Mouse (Mus musculus): ENCODE measurements at regions not wholly inside any gene's neighbourhood (a gene's known extent, or its start where the extent isn't known, plus 50 kb on each side); places are given as distances from the start of the nearest gene placed in this dataset.

DNA sequence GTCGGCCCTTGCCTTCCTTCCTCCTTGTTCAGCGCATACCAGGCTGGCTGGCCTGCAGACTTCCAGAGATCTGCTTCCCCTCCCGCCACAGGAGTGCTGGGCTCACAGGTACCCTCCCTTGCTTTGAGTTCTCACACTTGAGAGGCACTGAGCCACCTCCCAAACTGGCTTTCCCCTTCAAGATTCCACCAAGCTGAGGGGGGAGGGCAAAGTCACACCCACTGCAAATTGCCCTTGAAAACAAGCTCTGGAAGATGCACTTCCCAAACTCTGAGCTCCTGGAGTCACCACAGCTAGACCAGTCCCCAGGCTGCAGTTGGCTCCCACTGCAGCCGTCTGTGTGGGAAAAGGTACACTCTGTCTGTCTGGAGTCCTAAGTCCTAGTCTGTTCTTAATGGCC lies 142.1 kb upstream of the Slc22a12 start:
- ATAC-seq (ENCODE audit: insufficient number of reproducible peaks, low FRiP score, low TSS enrichment, low read depth) = no peak
- H3K9me3 ChIP-seq = no peaks in the 10 kb centered on the region
- H3K27me3 ChIP-seq = peaks cover 20% of the 10 kb centered on the region
- WGBS = 9% methylated on average over 4 of the region's 4 CpGs
- H3K4me3 ChIP-seq = no peak overlapping the region
- no peaks in the 10 kb centered on the region for H3K36me3 ChIP-seq
- H3K4me1 ChIP-seq = no peaks in the 10 kb centered on the region
- H3K9ac ChIP-seq = no peak overlapping the region
- H3K27ac ChIP-seq = no peak overlapping the region
- no peak overlapping the region for H3K4me2 ChIP-seq

DNA sequence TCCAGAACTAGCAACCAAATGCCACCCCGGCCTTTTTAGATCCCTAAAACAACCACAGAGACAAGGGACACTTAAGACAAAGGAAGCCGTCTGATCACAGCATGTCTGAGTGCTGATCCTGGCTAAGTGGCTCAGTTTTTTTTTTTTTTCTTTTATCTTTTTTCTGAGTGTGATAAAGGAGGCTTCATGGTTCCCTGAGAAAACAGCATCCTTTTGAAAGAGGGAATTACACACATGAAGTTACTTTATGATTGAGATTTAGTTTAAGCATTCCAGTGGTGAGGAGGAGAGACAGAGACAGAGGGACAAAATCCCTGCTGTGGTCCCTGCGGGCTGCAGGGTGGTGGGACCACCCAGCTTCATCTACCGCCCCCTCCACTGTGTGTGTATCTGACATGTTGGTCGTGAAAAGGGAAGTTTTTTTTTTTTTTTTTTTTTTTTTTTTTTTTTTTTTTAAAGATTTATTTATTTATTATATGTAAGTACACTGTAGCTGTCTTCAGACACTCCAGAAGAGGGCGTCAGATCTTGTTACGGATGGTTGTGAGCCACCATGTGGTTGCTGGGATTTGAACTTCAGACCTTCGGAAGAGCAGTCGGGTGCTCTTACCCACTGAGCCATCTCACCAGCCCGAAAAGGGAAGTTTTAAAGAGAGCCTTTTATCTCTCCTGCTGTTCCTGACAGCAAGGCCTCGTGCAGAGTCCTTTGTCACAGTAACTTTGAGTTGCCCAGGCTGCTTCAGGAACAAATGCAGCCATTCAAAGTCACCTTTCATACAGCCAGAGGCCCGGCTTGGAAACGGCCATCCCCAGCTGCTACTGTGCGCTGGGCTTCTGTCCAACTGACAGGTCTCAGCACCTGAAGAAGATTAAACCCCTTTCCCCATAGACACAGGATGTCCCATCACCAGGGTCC lies 136.8 kb upstream of the Slc22a12 start:
- Histone ChIP-seq H3K4me3 (no peak overlapping the region), H3K9ac (no peak overlapping the region), H3K36me3 (no peaks in the 10 kb centered on the region), H3K27me3 (0 out of 2 replicates have a peak, but pooled peaks cover 3% of the 10 kb centered on the region), H3K4me1 (no peaks in the 10 kb centered on the region), H3K27ac (no peak overlapping the region), H3K9me3 (no peaks in the 10 kb centered on the region), H3K4me2 (no peak overlapping the region)
- WGBS = 46% methylated on average over 12 of the region's 14 CpGs
- no peak for ATAC-seq (ENCODE audit: insufficient number of reproducible peaks, low FRiP score, low TSS enrichment, low read depth)

DNA sequence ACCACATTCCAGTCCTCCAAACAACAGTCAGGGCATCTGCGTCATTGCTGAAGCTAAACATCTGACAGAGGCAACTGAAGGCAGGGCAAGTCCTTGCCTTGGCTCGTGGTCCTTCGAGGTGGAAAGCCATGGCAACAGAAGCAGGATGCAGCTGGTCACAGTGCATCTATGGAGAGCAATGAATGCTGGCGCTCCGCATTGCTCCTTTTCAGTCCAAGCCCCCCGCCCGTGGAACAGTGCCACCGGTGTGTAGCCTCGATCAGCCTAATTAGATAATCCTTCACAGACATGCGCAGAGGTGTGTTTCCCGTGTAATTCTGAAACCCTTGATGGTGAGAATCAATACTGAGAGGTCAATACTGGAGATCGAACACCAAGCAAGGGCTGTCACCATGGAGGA lies 134.7 kb upstream of the Slc22a12 start:
- H3K36me3 ChIP-seq = no peaks in the 10 kb centered on the region
- no peaks in the 10 kb centered on the region for H3K9me3 ChIP-seq
- no peak for ATAC-seq (ENCODE audit: insufficient number of reproducible peaks, low FRiP score, low TSS enrichment, low read depth)
- H3K4me1 ChIP-seq = no peaks in the 10 kb centered on the region
- no peak overlapping the region for H3K27ac ChIP-seq
- H3K4me2 ChIP-seq = no peak overlapping the region
- 0 out of 2 replicates have a peak, but pooled peaks cover 3% of the 10 kb centered on the region for H3K27me3 ChIP-seq
- no peak overlapping the region for H3K4me3 ChIP-seq
- no peak overlapping the region for H3K9ac ChIP-seq
- 78% methylated on average over 12 of the region's 12 CpGs for WGBS

DNA sequence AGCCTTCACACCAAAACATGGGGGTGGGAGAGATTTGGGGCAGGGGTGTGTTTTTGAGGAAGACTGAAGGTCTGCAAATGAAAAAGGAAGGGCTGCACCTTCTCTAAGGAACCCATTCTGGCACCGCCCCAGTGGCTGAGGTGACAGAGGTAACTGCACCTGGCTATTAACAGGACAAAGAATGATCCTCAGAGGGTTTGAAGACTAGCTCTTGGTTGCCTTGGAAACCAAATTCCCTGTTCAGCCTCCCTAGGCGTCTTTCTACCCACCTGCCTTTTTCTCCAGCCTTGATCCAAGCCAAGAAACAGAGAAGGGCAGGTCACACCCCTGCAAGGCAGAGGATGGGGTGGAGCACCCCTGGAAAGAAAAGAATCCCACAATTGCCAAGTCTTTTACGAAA lies 132.8 kb upstream of the Slc22a12 start:
- H3K27ac ChIP-seq = no peak overlapping the region
- H3K36me3 ChIP-seq = no peaks in the 10 kb centered on the region
- no peak overlapping the region for H3K4me3 ChIP-seq
- no peak overlapping the region for H3K4me2 ChIP-seq
- ATAC-seq (ENCODE audit: insufficient number of reproducible peaks, low FRiP score, low TSS enrichment, low read depth) = no peak
- H3K9me3 ChIP-seq = no peaks in the 10 kb centered on the region
- WGBS = 45% methylated on average over 3 of the region's 3 CpGs
- no peaks in the 10 kb centered on the region for H3K4me1 ChIP-seq
- H3K27me3 ChIP-seq = 0 out of 2 replicates have a peak, but pooled peaks cover 3% of the 10 kb centered on the region
- H3K9ac ChIP-seq = no peak overlapping the region

DNA sequence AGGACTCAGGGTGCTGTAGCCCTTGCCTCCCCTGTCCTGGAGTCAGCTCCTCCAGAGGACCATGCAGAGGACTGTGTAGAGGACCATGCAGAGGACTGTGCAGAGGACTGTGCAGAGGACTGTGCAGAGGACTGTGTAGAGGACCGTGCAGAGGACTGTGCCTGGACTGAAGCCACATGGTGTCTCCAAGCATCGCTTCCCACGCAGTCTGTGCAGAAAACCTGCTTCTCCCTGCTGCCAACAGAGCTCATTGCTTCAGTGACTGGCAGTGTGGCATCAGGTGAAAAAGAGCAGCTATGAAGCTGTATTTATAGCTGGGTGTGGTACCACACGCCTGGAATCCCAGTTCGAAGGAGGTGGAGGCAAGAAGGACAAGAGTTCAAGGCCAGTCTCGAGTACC lies 128.9 kb upstream of the Slc22a12 start:
- H3K36me3 ChIP-seq = no peaks in the 10 kb centered on the region
- H3K4me2 ChIP-seq = no peak overlapping the region
- H3K4me1 ChIP-seq = no peaks in the 10 kb centered on the region
- no peak for ATAC-seq (ENCODE audit: insufficient number of reproducible peaks, low FRiP score, low TSS enrichment, low read depth)
- no peak overlapping the region for H3K4me3 ChIP-seq
- no peak overlapping the region for H3K9ac ChIP-seq
- H3K9me3 ChIP-seq = no peaks in the 10 kb centered on the region
- WGBS = 80% methylated on average over 6 of the region's 6 CpGs
- no peak overlapping the region for H3K27ac ChIP-seq
- H3K27me3 ChIP-seq = no peaks in the 10 kb centered on the region

DNA sequence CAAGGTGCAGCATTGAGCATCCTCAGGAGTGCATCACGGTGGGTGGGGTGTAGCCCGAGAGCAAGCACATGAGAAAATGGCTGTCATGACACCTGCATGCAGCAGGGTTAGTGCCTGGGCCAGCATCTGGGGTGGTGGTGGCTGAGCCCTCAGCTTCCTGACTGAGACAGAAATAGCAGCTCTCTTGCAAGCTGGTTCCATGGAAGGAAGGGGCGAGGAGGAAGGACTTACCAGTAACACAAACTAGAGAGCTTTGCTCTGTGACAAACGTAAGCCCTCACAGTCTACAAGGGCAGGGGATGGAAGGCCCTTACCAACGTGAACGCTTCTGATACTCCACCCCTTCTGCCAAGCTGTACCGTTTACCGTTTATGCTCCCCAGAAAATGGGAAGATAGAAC lies 127.0 kb upstream of the Slc22a12 start:
- no peak overlapping the region for H3K9ac ChIP-seq
- no peak overlapping the region for H3K27ac ChIP-seq
- H3K36me3 ChIP-seq = no peaks in the 10 kb centered on the region
- no peak overlapping the region for H3K4me2 ChIP-seq
- no peaks in the 10 kb centered on the region for H3K4me1 ChIP-seq
- no peak for ATAC-seq (ENCODE audit: insufficient number of reproducible peaks, low FRiP score, low TSS enrichment, low read depth)
- no peak overlapping the region for H3K4me3 ChIP-seq
- H3K9me3 ChIP-seq = no peaks in the 10 kb centered on the region
- WGBS = 74% methylated on average over 8 of the region's 8 CpGs
- H3K27me3 ChIP-seq = no peaks in the 10 kb centered on the region

DNA sequence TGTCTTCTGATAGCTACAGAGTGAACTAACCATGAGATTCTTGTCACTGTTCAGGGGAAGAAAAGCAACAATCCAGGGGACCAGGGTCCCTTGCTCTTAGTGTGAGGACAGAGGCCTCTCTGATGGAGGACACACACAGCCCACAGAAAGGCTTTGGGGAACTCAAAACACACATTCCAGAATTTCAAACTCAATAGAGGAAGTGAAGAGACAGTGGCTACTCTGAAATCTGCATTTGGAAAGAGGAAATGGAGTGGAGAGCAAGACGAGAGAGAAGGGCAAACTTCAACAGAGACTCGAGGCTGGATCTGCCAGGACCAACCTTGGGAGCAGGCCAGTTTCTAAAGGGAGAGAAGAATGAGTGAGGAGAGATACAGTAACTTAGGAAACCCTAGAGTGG lies 125.7 kb upstream of the Slc22a12 start:
- no peak overlapping the region for H3K9ac ChIP-seq
- no peak overlapping the region for H3K4me3 ChIP-seq
- no peak for ATAC-seq (ENCODE audit: insufficient number of reproducible peaks, low FRiP score, low TSS enrichment, low read depth)
- 0 out of 2 replicates have a peak, but pooled peaks cover 1% of the 10 kb centered on the region for H3K4me1 ChIP-seq
- no peaks in the 10 kb centered on the region for H3K27me3 ChIP-seq
- H3K36me3 ChIP-seq = no peaks in the 10 kb centered on the region
- no peaks in the 10 kb centered on the region for H3K9me3 ChIP-seq
- no peak overlapping the region for H3K27ac ChIP-seq
- 60% methylated on average over 2 of the region's 2 CpGs for WGBS
- H3K4me2 ChIP-seq = no peak overlapping the region

DNA sequence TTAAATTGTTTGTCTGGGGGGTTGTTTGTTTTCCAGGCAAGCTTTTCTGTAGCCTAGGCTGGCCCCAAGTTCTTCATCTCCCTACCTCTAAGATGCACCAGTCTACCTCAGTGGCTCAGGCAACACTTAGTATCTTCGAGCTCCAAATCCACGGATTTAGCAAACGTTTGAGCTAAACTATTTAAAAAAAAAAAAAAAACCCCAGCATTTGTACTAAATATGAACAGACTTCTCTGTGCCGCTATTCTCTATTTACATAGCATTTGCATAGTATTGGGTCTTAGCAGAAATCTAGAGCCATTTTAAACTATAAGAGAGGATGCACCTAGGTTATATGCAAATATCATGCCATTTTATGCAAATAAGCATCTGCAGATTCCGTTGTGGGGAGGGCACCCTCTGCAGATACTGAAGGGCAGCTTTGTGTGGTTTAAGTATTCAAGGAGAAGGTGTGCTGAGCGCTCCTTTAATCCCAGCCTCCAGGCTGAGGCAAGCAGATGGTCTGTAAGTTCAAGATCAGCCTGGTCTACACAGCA lies 123.4 kb upstream of the Slc22a12 start:
- ATAC-seq (ENCODE audit: insufficient number of reproducible peaks, low FRiP score, low TSS enrichment, low read depth) = no peak
- H3K27me3 ChIP-seq = peaks cover 6% of the 10 kb centered on the region; the same call in 1 of the 2 replicates
- H3K4me3 ChIP-seq = no peak overlapping the region
- H3K27ac ChIP-seq = no peak overlapping the region
- no peak overlapping the region for H3K4me2 ChIP-seq
- H3K36me3 ChIP-seq = no peaks in the 10 kb centered on the region
- 0 out of 2 replicates have a peak, but pooled peaks cover 2% of the 10 kb centered on the region for H3K4me1 ChIP-seq
- WGBS = 67% methylated on average over 6 of the region's 6 CpGs
- H3K9ac ChIP-seq = no peak overlapping the region
- no peaks in the 10 kb centered on the region for H3K9me3 ChIP-seq

DNA sequence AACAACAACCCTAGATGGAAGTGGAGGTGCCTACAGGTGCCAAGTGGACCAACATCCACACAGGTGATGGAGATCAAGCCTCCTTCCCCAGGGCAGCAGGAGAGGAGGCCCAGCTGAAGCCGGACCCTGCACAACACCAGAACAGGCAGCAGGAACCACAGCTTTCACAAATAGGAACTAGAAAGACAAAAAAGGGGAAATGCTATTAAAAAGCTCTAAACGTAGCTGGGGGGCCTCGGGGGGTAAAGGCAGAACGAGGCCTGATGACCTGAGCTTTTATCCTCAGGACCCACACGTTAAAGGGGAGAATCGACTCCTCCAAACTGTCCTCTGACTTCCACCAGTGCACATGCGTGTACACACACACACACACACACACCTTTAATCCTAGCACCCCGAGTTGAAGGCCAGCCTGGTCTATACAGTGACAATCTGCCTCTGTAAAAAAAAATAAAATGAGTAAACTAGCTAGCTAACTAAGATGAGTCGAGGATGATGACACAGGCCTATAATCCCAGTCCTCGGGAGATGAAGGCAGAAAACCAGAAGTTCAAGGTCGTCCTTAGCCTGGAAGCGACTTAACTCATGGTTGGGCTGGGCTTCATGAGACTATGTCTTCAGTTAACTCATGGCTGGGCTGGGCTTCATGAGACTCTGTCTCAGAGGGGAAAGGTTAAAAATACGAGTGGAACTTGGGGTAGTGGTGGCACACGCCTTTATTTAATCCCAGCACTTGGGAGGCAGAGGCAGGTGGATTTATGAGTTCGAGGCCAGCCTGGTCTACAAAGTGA lies 122.6 kb upstream of the Slc22a12 start:
- Histone ChIP-seq H3K27me3 (peaks cover 10% of the 10 kb centered on the region; the same call in 1 of the 2 replicates), H3K4me2 (no peak overlapping the region), H3K9me3 (no peaks in the 10 kb centered on the region), H3K4me1 (0 out of 2 replicates have a peak, but pooled peaks cover 2% of the 10 kb centered on the region), H3K4me3 (no peak overlapping the region), H3K27ac (no peak overlapping the region), H3K36me3 (no peaks in the 10 kb centered on the region), H3K9ac (no peak overlapping the region)
- no peak for ATAC-seq (ENCODE audit: insufficient number of reproducible peaks, low FRiP score, low TSS enrichment, low read depth)
- 70% methylated on average over 15 of the region's 15 CpGs for WGBS

DNA sequence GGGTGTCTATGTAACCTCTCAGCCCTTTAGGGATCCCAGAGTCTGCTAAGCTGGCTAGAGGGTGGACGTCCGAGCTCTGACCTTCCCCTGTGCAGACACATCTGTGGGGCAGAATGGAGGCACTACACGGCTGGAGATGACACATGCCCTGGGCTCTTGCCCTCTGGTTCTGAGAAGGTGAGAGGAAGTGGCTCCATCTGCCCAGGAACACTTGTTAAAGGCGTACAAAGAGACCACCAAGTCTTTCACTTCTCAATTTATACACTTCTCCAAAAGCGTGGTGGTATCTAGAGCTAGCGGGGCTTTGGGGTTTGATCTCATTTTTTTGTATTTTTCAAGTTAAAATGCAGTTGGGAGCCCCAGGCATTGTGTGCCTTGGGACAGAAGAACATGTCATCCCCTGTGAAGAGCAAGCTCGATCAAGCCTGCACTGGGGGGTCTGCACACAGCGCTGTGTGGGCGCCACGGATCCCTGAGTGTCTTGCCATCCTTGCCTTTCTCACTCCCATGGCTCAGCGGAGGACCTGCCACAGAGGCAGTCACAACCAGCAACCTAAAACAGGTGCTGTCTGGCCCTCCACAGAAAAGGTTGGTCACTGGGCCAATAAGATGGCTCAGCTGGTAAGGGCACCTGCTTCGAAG lies 121.6 kb upstream of the Slc22a12 start:
- H3K9ac ChIP-seq = no peak overlapping the region
- H3K27me3 ChIP-seq = peaks cover 13% of the 10 kb centered on the region; the same call in 1 of the 2 replicates
- no peak for ATAC-seq (ENCODE audit: insufficient number of reproducible peaks, low FRiP score, low TSS enrichment, low read depth)
- no peak overlapping the region for H3K4me3 ChIP-seq
- no peak overlapping the region for H3K4me2 ChIP-seq
- H3K27ac ChIP-seq = no peak overlapping the region
- H3K36me3 ChIP-seq = no peaks in the 10 kb centered on the region
- 0 out of 2 replicates have a peak, but pooled peaks cover 2% of the 10 kb centered on the region for H3K4me1 ChIP-seq
- WGBS = 81% methylated on average over 12 of the region's 12 CpGs
- no peaks in the 10 kb centered on the region for H3K9me3 ChIP-seq

DNA sequence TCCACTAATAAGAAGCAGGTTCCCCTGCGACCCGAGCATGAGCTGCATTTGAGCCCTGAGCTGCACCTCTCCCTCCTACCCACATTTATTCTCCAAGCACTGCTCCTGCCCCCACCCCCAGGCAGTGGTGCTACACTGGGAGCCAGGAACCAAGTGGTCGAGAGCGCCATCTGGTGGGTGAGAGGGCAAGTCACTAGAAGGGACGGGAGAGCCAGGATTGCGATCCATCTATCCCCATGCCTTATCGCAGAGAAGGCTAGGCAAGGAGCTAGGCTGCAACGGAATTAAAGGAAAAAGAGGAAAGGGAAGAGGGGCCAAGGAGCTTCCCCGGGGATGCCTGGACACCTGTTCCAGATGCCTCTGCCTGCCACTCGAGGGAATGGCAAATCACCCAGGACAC lies 120.6 kb upstream of the Slc22a12 start:
- Histone ChIP-seq H3K9me3 (no peaks in the 10 kb centered on the region), H3K9ac (no peak overlapping the region), H3K4me2 (no peak overlapping the region), H3K4me1 (0 out of 2 replicates have a peak, but pooled peaks cover 2% of the 10 kb centered on the region), H3K4me3 (no peak overlapping the region), H3K27ac (no peak overlapping the region), H3K27me3 (peaks cover 13% of the 10 kb centered on the region; the same call in 1 of the 2 replicates), H3K36me3 (no peaks in the 10 kb centered on the region)
- ATAC-seq (ENCODE audit: insufficient number of reproducible peaks, low FRiP score, low TSS enrichment, low read depth) = no peak
- WGBS = 3% methylated on average over 10 of the region's 10 CpGs
